Mouse (Mus musculus) testis, adult 2 months (tissue): ENCODE measurements around the gene Abraxas2.

Experiments
- CTCF ChIP-seq: fragments of 200-500 bp; IDR thresholded peaks from 2 replicates; pipeline ENCODE4 v1.5.1; 2012; ENCODE audit warnings: low read depth, mild to moderate bottlenecking, inconsistent platforms, low read length, moderate library complexity; ENCODE audit not compliant: control insufficient read depth, insufficient read depth, insufficient replicate concordance
- POLR2A ChIP-seq: fragments of 200-500 bp; IDR thresholded peaks from 2 replicates; pipeline ENCODE4 v1.6.1; 2012; ENCODE audit warnings: low read depth, mild to moderate bottlenecking, inconsistent platforms, low read length, moderate library complexity; ENCODE audit not compliant: control insufficient read depth

GRCm38 (mm10) chr7:132897258-132897657 lies 38.2 kb downstream of the Abraxas2 start:
- TF ChIP-seq POLR2A (no peak), CTCF (no peak)
